Mouse (Mus musculus): Measurements from ENCODE around the gene Bag2. TPM values are rescaled to one million over a fixed set of nuclear protein-coding genes. Genes with fewer than 3 reads are reported as not detected.
A peak's percentile ranks its signal among the peaks of the same experiment; 100 is the strongest.

The Bag2 gene
- polyA plus RNA-seq, 1 experiment from 2014 or later, result 24.9 TPM

- no peak overlapping the region for H3K27ac ChIP-seq
- 4% methylated on average over 10 of the region's 10 CpGs for WGBS
- no peaks in the 10 kb centered on the region for H3K9me3 ChIP-seq (replicated peaks)
- H3K4me2 ChIP-seq (replicated peaks), result peak overlapping the region; percentile 37
- 0 out of 2 replicates have a peak, but pooled peaks cover 4% of the 10 kb centered on the region for H3K4me1 ChIP-seq
- no peaks in the 10 kb centered on the region for H3K27me3 ChIP-seq
- no peaks in the 10 kb centered on the region for H3K36me3 ChIP-seq
- ATAC-seq (ENCODE audit: low FRiP score), result 0 out of 2 replicates have a peak, but pooled peaks have one; percentile 33
- no peak overlapping the region for H3K9ac ChIP-seq
- H3K4me3 ChIP-seq, result no peak overlapping the region
Measured at GRCm38 (mm10) chr1:33714796-33715195, 42.8 kb downstream of the Bag2 start.

DNA sequence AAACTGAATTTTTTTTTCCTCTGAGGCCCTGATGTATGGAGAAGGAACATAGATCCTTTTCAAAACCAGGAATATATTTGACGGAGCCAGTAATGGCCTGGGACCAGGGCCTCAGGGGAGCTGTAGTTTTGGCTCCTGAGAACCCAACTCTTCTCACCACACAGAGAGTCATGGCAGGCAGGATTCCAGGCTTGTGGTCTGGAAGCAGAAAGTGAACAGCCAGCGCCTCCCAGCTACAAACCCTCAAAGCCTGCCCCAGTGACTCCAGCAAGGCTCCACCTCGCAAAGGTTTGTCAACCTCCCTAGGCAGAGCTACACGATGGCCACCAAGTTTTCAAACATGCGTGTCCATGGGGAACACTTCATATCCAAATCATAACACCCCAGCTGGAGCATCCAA, 45.6 kb downstream of the Bag2 start:
- no peak overlapping the region for H3K4me3 ChIP-seq
- no peak for ATAC-seq (ENCODE audit: low FRiP score)
- no peaks in the 10 kb centered on the region for H3K9me3 ChIP-seq (replicated peaks)
- H3K27me3 ChIP-seq, result no peaks in the 10 kb centered on the region
- no peak overlapping the region for H3K4me2 ChIP-seq (replicated peaks)
- 0 out of 2 replicates have a peak, but pooled peaks cover 4% of the 10 kb centered on the region for H3K4me1 ChIP-seq
- H3K36me3 ChIP-seq, result no peaks in the 10 kb centered on the region
- 87% methylated on average over 5 of the region's 5 CpGs for WGBS
- no peak overlapping the region for H3K27ac ChIP-seq
- no peak overlapping the region for H3K9ac ChIP-seq

- Histone ChIP-seq H3K4me3 (no peak overlapping the region), H3K27ac (no peak overlapping the region), H3K9me3 (replicated peaks) (no peaks in the 10 kb centered on the region), H3K4me2 (replicated peaks) (no peak overlapping the region), H3K4me1 (no peaks in the 10 kb centered on the region), H3K27me3 (no peaks in the 10 kb centered on the region), H3K36me3 (no peaks in the 10 kb centered on the region), H3K9ac (no peak overlapping the region)
- WGBS, result 78% methylated on average over 2 of the region's 2 CpGs
- ATAC-seq (ENCODE audit: low FRiP score), result no peak
Measured at GRCm38 (mm10) chr1:33709615-33710014, 48.0 kb downstream of the Bag2 start.

- Histone ChIP-seq H3K9me3 (replicated peaks) (no peaks in the 10 kb centered on the region), H3K27ac (no peak overlapping the region), H3K4me3 (no peak overlapping the region), H3K36me3 (no peaks in the 10 kb centered on the region), H3K4me1 (no peaks in the 10 kb centered on the region), H3K9ac (no peak overlapping the region), H3K4me2 (replicated peaks) (no peak overlapping the region), H3K27me3 (no peaks in the 10 kb centered on the region)
- ATAC-seq (ENCODE audit: low FRiP score), result no peak
- 87% methylated on average over 3 of the region's 3 CpGs for WGBS
Measured at GRCm38 (mm10) chr1:33701244-33701643, 56.4 kb downstream of the Bag2 start.

DNA sequence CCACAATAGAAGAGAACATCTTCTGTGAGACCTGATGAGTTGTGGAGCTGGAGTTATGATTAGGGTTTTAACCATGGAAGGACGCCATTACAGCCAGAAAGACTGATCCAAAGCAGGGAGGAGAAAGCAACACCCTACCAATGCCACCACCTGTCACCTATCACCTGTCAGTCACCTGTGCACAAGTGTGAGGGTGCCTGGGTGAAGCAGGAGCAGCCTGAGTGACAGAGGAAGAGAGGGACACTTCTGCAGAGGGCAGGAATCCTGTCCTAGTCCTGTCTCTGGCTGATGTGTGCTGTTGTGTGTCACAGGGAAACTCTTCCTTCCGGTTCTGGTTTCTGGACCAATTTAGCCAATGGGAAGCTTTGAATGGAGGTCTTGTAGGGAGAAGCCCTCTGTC, 61.6 kb downstream of the Bag2 start:
- no peaks in the 10 kb centered on the region for H3K9me3 ChIP-seq (replicated peaks)
- WGBS, result 95% methylated on average over 2 of the region's 2 CpGs
- H3K4me1 ChIP-seq, result no peaks in the 10 kb centered on the region
- H3K9ac ChIP-seq, result no peak overlapping the region
- no peaks in the 10 kb centered on the region for H3K36me3 ChIP-seq
- no peaks in the 10 kb centered on the region for H3K27me3 ChIP-seq
- H3K4me2 ChIP-seq (replicated peaks), result no peak overlapping the region
- H3K27ac ChIP-seq, result no peak overlapping the region
- no peak overlapping the region for H3K4me3 ChIP-seq
- ATAC-seq (ENCODE audit: low FRiP score), result no peak

Other genes with a start within 250 kb of the Bag2 start
- gene Prim2, start 88.0 kb downstream of the Bag2 start, polyA plus RNA-seq (2016; fragmentation: Nextera tagmentation; extraction: Ambion mirVana), result 30.0 and 31.1 TPM in 2 replicates
- gene Rab23, start 37.9 kb downstream of the Bag2 start, polyA plus RNA-seq (2016; fragmentation: Nextera tagmentation; extraction: Ambion mirVana), result 31.0 and 31.2 TPM in 2 replicates
- gene Zfp451, start 56.8 kb upstream of the Bag2 start, polyA plus RNA-seq (2016; fragmentation: Nextera tagmentation; extraction: Ambion mirVana), result 51.4 and 55.2 TPM in 2 replicates
- 4.4 and 5.6 TPM in 2 replicates for gene Bend6, start 150.0 kb upstream of the Bag2 start, polyA plus RNA-seq (2016; fragmentation: Nextera tagmentation; extraction: Ambion mirVana)
- gene Dst, start 150.4 kb upstream of the Bag2 start, polyA plus RNA-seq (2016; fragmentation: Nextera tagmentation; extraction: Ambion mirVana), result 38.7 and 44.5 TPM in 2 replicates